21 mouse cellular contexts compared by ENCODE assay signal in genomic region chr4:88011870-88012572, GRCm38 (mm10). TPM values are rescaled to one million over a fixed set of nuclear protein-coding genes. Genes with fewer than 3 reads are reported as not detected.
A peak's percentile ranks its signal among the peaks of the same experiment; 100 is the strongest.
DNase-seq lines count a peak whose midpoint lies in the region; ATAC-seq and TF ChIP-seq lines count a peak whose summit lies in the region.
"Had no signal": no experiment of that assay in that cellular context is flagged by ENCODE, and none has a peak within 500 bp of the region (broad histone marks: within the 10 kb centered on the region; RNA-seq: fewer than 3 reads in every experiment).

No protein-coding gene starts in this region.

- peaks cover 11 to 49% of the 10 kb centered on the region in 2 experiments for H3K4me1 ChIP-seq in heart, embryonic 14.5 days (ENCODE audit: control insufficient read depth in 2 of 2, insufficient read depth in 2 of 2, low read length in 2 of 2)
- peaks cover 49% of the 10 kb centered on the region for H3K4me1 ChIP-seq in heart, embryonic 10.5 days
- no peaks in the 10 kb centered on the region; the same call in 1 of the 2 replicates for H3K4me1 ChIP-seq in lung, adult 2 months (ENCODE audit: control insufficient read depth, insufficient read depth, low read length)
- H3K4me1 ChIP-seq in intestine, embryonic 16.5 days (ENCODE audit: control insufficient read depth, insufficient read depth, low read length): peaks cover 23% of the 10 kb centered on the region

- TF ChIP-seq POLR2A in lung, adult 2 months (IDR thresholded peaks at IDR 0.05; ENCODE audit: borderline replicate concordance, extremely low read depth, low read depth, low read length): no peak

- H3K4me2 ChIP-seq in heart, embryonic 14.5 days (ENCODE audit: low read length): peak overlapping the region; percentile 46
- H3K4me2 ChIP-seq in intestine, embryonic 16.5 days (ENCODE audit: low read depth, low read length): peak overlapping the region; percentile 26
- H3K4me2 ChIP-seq: heart, embryonic 11.5 days; hindbrain, embryonic 14.5 days; limb, embryonic 15.5 days had no signal

- no peaks in the 10 kb centered on the region for H3K36me3 ChIP-seq in heart, embryonic 14.5 days (ENCODE audit: control insufficient read depth, insufficient read depth, low read length)
- H3K36me3 ChIP-seq in heart, embryonic 10.5 days: peaks cover 13% of the 10 kb centered on the region
- H3K36me3 ChIP-seq in intestine, embryonic 16.5 days (ENCODE audit: control insufficient read depth, insufficient read depth, low read length): no peaks in the 10 kb centered on the region
- H3K36me3 ChIP-seq: limb, embryonic 15.5 days had no signal

- no peak for DNase-seq in heart, embryonic 10.5 days (ENCODE audit: low spot score)
- peak; percentile 22 to 37 for DNase-seq in lung, adult 18-20 months
- no peak for DNase-seq in lung, adult 2 months
- peak; percentile 21 to 40 for DNase-seq in lung, postnatal 4 days
- no peak for DNase-seq in spleen, postnatal 10 days (ENCODE audit: low spot score in 2 of 2)
- no peak for DNase-seq in frontal cortex, postnatal 25 days (ENCODE audit: low spot score in 2 of 2)
- DNase-seq: adrenal gland, postnatal 14 days; B cell, adult 2 months; cerebellum, adult 2 months; gastrocnemius, postnatal 10 days; kidney, adult 18-20 months; right cerebral cortex, postnatal 14 days; thymus, postnatal 14 days had no signal

- H3K9ac ChIP-seq in heart, embryonic 14.5 days (ENCODE audit: low read length): no peak overlapping the region
- no peak overlapping the region for H3K9ac ChIP-seq in intestine, embryonic 16.5 days (ENCODE audit: low read depth, low read length)
- H3K9ac ChIP-seq: hindbrain, embryonic 14.5 days; limb, embryonic 15.5 days had no signal

- no peaks in the 10 kb centered on the region for H3K9me3 ChIP-seq in heart, embryonic 14.5 days (ENCODE audit: control insufficient read depth, low read length)
- no peaks in the 10 kb centered on the region for H3K9me3 ChIP-seq in heart, embryonic 10.5 days
- no peaks in the 10 kb centered on the region for H3K9me3 ChIP-seq in intestine, embryonic 16.5 days (ENCODE audit: control insufficient read depth, low read length)
- H3K9me3 ChIP-seq: limb, embryonic 15.5 days; megakaryocyte, embryonic 14.5 days had no signal

- H3K27ac ChIP-seq in heart, embryonic 14.5 days (replicated peaks in 1 of 2; ENCODE audit: control insufficient read depth in 1 of 2, insufficient read depth in 1 of 2, low read depth in 2 of 2, low read length in 2 of 2): no peak overlapping the region
- no peak overlapping the region; the same call in 1 of the 2 replicates for H3K27ac ChIP-seq in heart, embryonic 10.5 days
- no peak overlapping the region for H3K27ac ChIP-seq in intestine, embryonic 16.5 days (ENCODE audit: low read length)
- H3K27ac ChIP-seq: hindbrain, embryonic 14.5 days; limb, embryonic 15.5 days had no signal

- no peak for TF ChIP-seq CTCF in lung, adult 2 months (IDR thresholded peaks at IDR 0.05; ENCODE audit: insufficient read depth, low read length)

- H3K4me3 ChIP-seq in heart, embryonic 14.5 days (ENCODE audit: control insufficient read depth in 1 of 2, insufficient read depth in 1 of 2, low read depth in 1 of 2, low read length in 2 of 2): no peak overlapping the region
- H3K4me3 ChIP-seq in heart, embryonic 10.5 days: no peak overlapping the region
- no peak overlapping the region for H3K4me3 ChIP-seq in lung, adult 2 months (replicated peaks; ENCODE audit: extremely low read depth, low read depth, low read length)
- H3K4me3 ChIP-seq in intestine, embryonic 16.5 days (ENCODE audit: low read length): no peak overlapping the region
- H3K4me3 ChIP-seq: erythroblast, embryonic 14.5 days; limb, embryonic 15.5 days; megakaryocyte, embryonic 14.5 days had no signal

- 64% methylated on average over 4 of the region's 4 CpGs for WGBS in heart, embryonic 14.5 days
- WGBS in heart, embryonic 10.5 days: 73% methylated on average over 4 of the region's 4 CpGs
- WGBS in lung, adult 2 months: 64% methylated on average over 4 of the region's 4 CpGs
- 67% methylated on average over 4 of the region's 4 CpGs for WGBS in intestine, embryonic 16.5 days

- ATAC-seq in heart, embryonic 14.5 days (ENCODE audit: insufficient number of reproducible peaks, insufficient read depth, low FRiP score, low read depth): no peak
- ATAC-seq in intestine, embryonic 16.5 days: no peak
- ATAC-seq: midbrain, embryonic 16.5 days had no signal

- H3K27me3 ChIP-seq in heart, embryonic 14.5 days (ENCODE audit: control insufficient read depth, insufficient read depth, low read length): no peaks in the 10 kb centered on the region
- no peaks in the 10 kb centered on the region for H3K27me3 ChIP-seq in heart, embryonic 10.5 days (ENCODE audit: insufficient read depth, poor library complexity, severe bottlenecking)
- no peaks in the 10 kb centered on the region for H3K27me3 ChIP-seq in intestine, embryonic 16.5 days (replicated peaks; ENCODE audit: control insufficient read depth, insufficient read depth, low read length)
- H3K27me3 ChIP-seq: limb, embryonic 15.5 days; megakaryocyte, embryonic 14.5 days had no signal

RNA-seq across cellular contexts. Expression of gene Mllt3, which starts 21.1 kb away (rescaled TPM):
- polyA plus RNA-seq in heart, embryonic 14.5 days (2014; fragmentation: Nextera tagmentation; extraction: Ambion mirVana): 26.7 and 33.0 TPM in 2 replicates
- 56.3 and 68.9 TPM in 2 replicates for polyA plus RNA-seq in heart, embryonic 10.5 days (2016; fragmentation: Nextera tagmentation; extraction: Ambion mirVana)
- polyA plus RNA-seq in lung, adult 2 months (2012; rRNA removed): 6.7 and 8.5 TPM in 2 replicates
- polyA plus RNA-seq in intestine, embryonic 16.5 days (2015; fragmentation: Nextera tagmentation; extraction: Ambion mirVana): 27.9 and 30.0 TPM in 2 replicates

Comparison
In these comparisons a context has a peak if more than half of its experiments do, and no peak if none do; other contexts are left out.
1. DNase-seq: peak in lung, adult 18-20 months (2 of 2) and lung, postnatal 4 days (2 of 2); none in heart, embryonic 10.5 days (single experiment), lung, adult 2 months (single experiment), spleen, postnatal 10 days (0 of 2) and frontal cortex, postnatal 25 days (0 of 2).